Mouse (Mus musculus): ENCODE results near the gene Rnase10. TPM values are rescaled to one million over a fixed set of nuclear protein-coding genes. Genes with fewer than 3 reads are reported as not detected.

The Rnase10 gene
- total RNA-seq, 2 experiments from 2014 or later: 3.3 to 5.2 TPM

Other genes starting within 250 kb of the Rnase10 start
- 20.6 and 27.4 TPM in 2 replicates for gene Ttc5, start 222.2 kb upstream of the Rnase10 start, total RNA-seq (2015)
- gene Ttc5, start 222.2 kb upstream of the Rnase10 start, total RNA-seq (2017): 39.5 and 41.8 TPM in 2 replicates
- gene Ccnb1ip1, start 200.0 kb upstream of the Rnase10 start, total RNA-seq (2015): not detected in 2 replicates
- not detected in 2 replicates for gene Ccnb1ip1, start 200.0 kb upstream of the Rnase10 start, total RNA-seq (2017)
- 63.6 and 99.3 TPM in 2 replicates for gene Parp2, start 199.9 kb upstream of the Rnase10 start, total RNA-seq (2015)
- gene Parp2, start 199.9 kb upstream of the Rnase10 start, total RNA-seq (2017): 92.4 and 99.5 TPM in 2 replicates
- 32.3 and 37.7 TPM in 2 replicates for gene Tep1, start 137.2 kb upstream of the Rnase10 start, total RNA-seq (2015)
- gene Tep1, start 137.2 kb upstream of the Rnase10 start, total RNA-seq (2017): 8.4 and 21.0 TPM in 2 replicates
- gene Klhl33, start 110.2 kb upstream of the Rnase10 start, total RNA-seq (2015): 0.10 TPM in 1 of 2 replicates, not detected in the other
- gene Klhl33, start 110.2 kb upstream of the Rnase10 start, total RNA-seq (2017): 0.25 and 0.37 TPM in 2 replicates
- 116 and 117 TPM in 2 replicates for gene Osgep, start 82.9 kb upstream of the Rnase10 start, total RNA-seq (2015)
- 117 and 125 TPM in 2 replicates for gene Osgep, start 82.9 kb upstream of the Rnase10 start, total RNA-seq (2017)
- gene Apex1, start 82.8 kb upstream of the Rnase10 start, total RNA-seq (2015): 246 and 285 TPM in 2 replicates
- 189 and 223 TPM in 2 replicates for gene Apex1, start 82.8 kb upstream of the Rnase10 start, total RNA-seq (2017)
- gene Pip4p1, start 76.9 kb upstream of the Rnase10 start, total RNA-seq (2015): 47.0 and 58.0 TPM in 2 replicates
- gene Pip4p1, start 76.9 kb upstream of the Rnase10 start, total RNA-seq (2017): 10.4 and 17.9 TPM in 2 replicates
- gene Pnp, start 76.7 kb upstream of the Rnase10 start, total RNA-seq (2015): 388 TPM in 2 replicates
- 201 and 203 TPM in 2 replicates for gene Pnp, start 76.7 kb upstream of the Rnase10 start, total RNA-seq (2017)
- gene Gm49342, start 63.2 kb upstream of the Rnase10 start, total RNA-seq (2015): 24.4 TPM in 1 of 2 replicates, not detected in the other
- 144 and 168 TPM in 2 replicates for gene Gm49342, start 63.2 kb upstream of the Rnase10 start, total RNA-seq (2017)
- 11.0 and 16.1 TPM in 2 replicates for gene Pnp2, start 51.8 kb upstream of the Rnase10 start, total RNA-seq (2015)
- 6.0 and 8.1 TPM in 2 replicates for gene Pnp2, start 51.8 kb upstream of the Rnase10 start, total RNA-seq (2017)
- not detected in 2 replicates for gene Rnase9, start 34.1 kb downstream of the Rnase10 start, total RNA-seq (2015)
- not detected in 2 replicates for gene Rnase9, start 34.1 kb downstream of the Rnase10 start, total RNA-seq (2017)
- gene Rnase11, start 42.4 kb downstream of the Rnase10 start, total RNA-seq (2015): not detected in 2 replicates
- gene Rnase11, start 42.4 kb downstream of the Rnase10 start, total RNA-seq (2017): not detected in 2 replicates
- gene Rnase12, start 49.9 kb downstream of the Rnase10 start, total RNA-seq (2015): 6.2 and 8.9 TPM in 2 replicates
- gene Rnase12, start 49.9 kb downstream of the Rnase10 start, total RNA-seq (2017): 4.9 and 5.0 TPM in 2 replicates
- gene Olfr750, start 66.7 kb downstream of the Rnase10 start, total RNA-seq (2015): not detected in 2 replicates
- gene Olfr750, start 66.7 kb downstream of the Rnase10 start, total RNA-seq (2017): not detected in 2 replicates
- 4.8 and 7.1 TPM in 2 replicates for gene Rnase4, start 83.3 kb downstream of the Rnase10 start, total RNA-seq (2015)
- 1.7 and 2.4 TPM in 2 replicates for gene Rnase4, start 83.3 kb downstream of the Rnase10 start, total RNA-seq (2017)
- gene Ang, start 83.4 kb downstream of the Rnase10 start, total RNA-seq (2015): 1.8 and 2.0 TPM in 2 replicates
- 1.3 and 1.4 TPM in 2 replicates for gene Ang, start 83.4 kb downstream of the Rnase10 start, total RNA-seq (2017)
- gene Eddm3b, start 106.7 kb downstream of the Rnase10 start, total RNA-seq (2015): not detected in 2 replicates
- gene Eddm3b, start 106.7 kb downstream of the Rnase10 start, total RNA-seq (2017): not detected in 2 replicates
- gene Rnase6, start 116.2 kb downstream of the Rnase10 start, total RNA-seq (2015): 9.2 and 14.6 TPM in 2 replicates
- 20.7 and 22.2 TPM in 2 replicates for gene Rnase6, start 116.2 kb downstream of the Rnase10 start, total RNA-seq (2017)
- not detected in 2 replicates for gene Rnase1, start 139.0 kb downstream of the Rnase10 start, total RNA-seq (2015)
- not detected in 2 replicates for gene Rnase1, start 139.0 kb downstream of the Rnase10 start, total RNA-seq (2017)
- not detected in 2 replicates for gene Rnase2b, start 154.5 kb downstream of the Rnase10 start, total RNA-seq (2015)
- not detected in 2 replicates for gene Rnase2b, start 154.5 kb downstream of the Rnase10 start, total RNA-seq (2017)
- not detected in 2 replicates for gene Ang2, start 191.4 kb downstream of the Rnase10 start, total RNA-seq (2015)
- gene Ang2, start 191.4 kb downstream of the Rnase10 start, total RNA-seq (2017): not detected in 2 replicates
- not detected in 2 replicates for gene Ear14, start 195.6 kb downstream of the Rnase10 start, total RNA-seq (2015)
- gene Ear14, start 195.6 kb downstream of the Rnase10 start, total RNA-seq (2017): not detected in 2 replicates
- not detected in 2 replicates for gene Rnase2a, start 248.4 kb downstream of the Rnase10 start, total RNA-seq (2015)
- not detected in 2 replicates for gene Rnase2a, start 248.4 kb downstream of the Rnase10 start, total RNA-seq (2017)